Mouse (Mus musculus) lung, postnatal 0 days (tissue): Measurements from ENCODE around the gene Crtap. TPM values are rescaled to one million over a fixed set of nuclear protein-coding genes. Genes with fewer than 3 reads are reported as not detected.
A peak's percentile ranks its signal among the peaks of the same experiment; 100 is the strongest.
"Not testable (repeated sequence)": the region's sequence is repeated elsewhere in the genome, so short reads cannot be mapped to it uniquely, and the experiment has no call there.

ENCODE experiments used
- ATAC-seq: fragments of 200-750 bp; cut with Nextera tagmentation; 2 replicates; pipeline ENCODE4 v1.8.0; 2017; ENCODE audit warnings: moderate library complexity
- DNase-seq: peaks from one replicate; pipeline ENCODE4 v3.0.0-alpha.2; 2016; ENCODE audit warnings: low spot score
- H3K27ac ChIP-seq: fragments of 300-500 bp; sonication (generic); 2 replicates; pipeline ENCODE4 v1.5.1; 2014; ENCODE audit warnings: antibody characterized with exemption, mild to moderate bottlenecking, low read length, mixed read lengths
- H3K27me3 ChIP-seq: fragments of 300-500 bp; sonication (generic); replicated peaks from 2 replicates; pipeline ENCODE4 v1.6.1; 2014; ENCODE audit warnings: low read length, mixed read lengths; ENCODE audit not compliant: insufficient read depth
- H3K36me3 ChIP-seq: fragments of 300-500 bp; sonication (generic); 2 replicates; pipeline ENCODE4 v1.6.1; 2014; ENCODE audit warnings: low read length, mixed read lengths; ENCODE audit not compliant: insufficient read depth
- H3K4me1 ChIP-seq: fragments of 300-500 bp; sonication (generic); 2 replicates; pipeline ENCODE4 v1.6.1; 2014; ENCODE audit warnings: antibody characterized with exemption, low read depth, low read length, mixed read lengths; ENCODE audit not compliant: insufficient read depth
- H3K4me2 ChIP-seq: fragments of 300-500 bp; sonication (generic); replicated peaks from 2 replicates; pipeline ENCODE4 v1.6.1; 2014; ENCODE audit warnings: low read depth, mild to moderate bottlenecking, low read length, moderate library complexity, mixed read lengths
- H3K4me3 ChIP-seq: fragments of 300-500 bp; sonication (generic); 2 replicates; pipeline ENCODE4 v1.5.1; 2014; ENCODE audit warnings: low read depth, low read length
- H3K9ac ChIP-seq: fragments of 300-500 bp; sonication (generic); replicated peaks from 2 replicates; pipeline ENCODE4 v1.6.1; 2014; ENCODE audit warnings: low read depth, mild to moderate bottlenecking
- H3K9me3 ChIP-seq: fragments of 300-500 bp; sonication (generic); 2 replicates; pipeline ENCODE4 v1.6.1; 2016; ENCODE audit warnings: low read length, mixed read lengths
- CTCF ChIP-seq: IDR thresholded peaks from 2 replicates; pipeline ENCODE4 v1.5.1; 2016; ENCODE audit warnings: antibody characterized with exemption, mild to moderate bottlenecking
- EP300 ChIP-seq: IDR thresholded peaks from 2 replicates; pipeline ENCODE4 v1.6.1; 2016; ENCODE audit warnings: antibody characterized with exemption, mild to moderate bottlenecking, control low read depth
- WGBS: fragments of 180-500 bp; shearing (Covaris S2); extraction: QIAGEN DNeasy Blood & Tissue Kit; methylation state at CpG from one replicate; pipeline ENCODE4 v1.1.7; 2014; 5-methylcytosine and 5-hydroxymethylcytosine counted together
- polyA plus RNA-seq: library from polyadenylated mRNA; unstranded; fragments of >200 nt; fragmentation: Nextera tagmentation; extraction: Ambion mirVana; gene quantifications from 2 replicates; pipeline ENCODE4 v1.2.1, GENCODE M21; 2015

Gene Crtap
- polyA plus RNA-seq, 1 experiment from 2014 or later: 83.8 TPM

- not testable (repeated sequence) for ATAC-seq
Observed at GRCm38 (mm10) chr9:114369389-114369788, 21.1 kb downstream of the Crtap start.

GRCm38 (mm10) chr9:114368471-114368858 lies 22.0 kb downstream of the Crtap start:
- DNase-seq (no peak), ATAC-seq (peak; percentile 10; the same call in 1 of the 2 replicates)

More at GRCm38 (mm10) chr9:114369389-114369788, 21.1 kb downstream of the Crtap start:
- not testable (repeated sequence) for H3K27ac ChIP-seq, H3K36me3 ChIP-seq, H3K9me3 ChIP-seq, DNase-seq, H3K4me3 ChIP-seq, H3K9ac ChIP-seq, H3K27me3 ChIP-seq, H3K4me1 ChIP-seq, H3K4me2 ChIP-seq
- 56% methylated on average over 5 of the region's 5 CpGs for WGBS
- peak; percentile 45 for TF ChIP-seq CTCF

GRCm38 (mm10) chr9:114367783-114368470 lies 22.5 kb downstream of the Crtap start:
- Histone ChIP-seq H3K27me3 (no peaks in the 10 kb centered on the region), H3K4me2 (peak overlapping the region; percentile 84), H3K27ac (no peak overlapping the region), H3K9me3 (no peaks in the 10 kb centered on the region), H3K36me3 (no peaks in the 10 kb centered on the region), H3K4me1 (no peaks in the 10 kb centered on the region), H3K9ac (0 out of 2 replicates have a peak overlapping the region, but pooled peaks have one; percentile 8), H3K4me3 (peak overlapping the region; percentile 39)
- ATAC-seq (peak; percentile 91), DNase-seq (peak; percentile 83)
- no peak for TF ChIP-seq CTCF
- TF ChIP-seq EP300: no peak
- whole genome bisulfite sequencing: under 1% methylated on average over 48 of the region's 48 CpGs

More at GRCm38 (mm10) chr9:114368471-114368858, 22.0 kb downstream of the Crtap start:
- no peak for TF ChIP-seq CTCF
- no peak for TF ChIP-seq EP300
- Histone ChIP-seq H3K36me3 (no peaks in the 10 kb centered on the region), H3K4me2 (peak overlapping the region; percentile 84), H3K27ac (no peak overlapping the region), H3K9me3 (no peaks in the 10 kb centered on the region), H3K4me1 (no peaks in the 10 kb centered on the region), H3K4me3 (peak overlapping the region; percentile 39), H3K27me3 (no peaks in the 10 kb centered on the region), H3K9ac (no peak overlapping the region)
- 13% methylated on average over 12 of the region's 12 CpGs for WGBS

- not testable (repeated sequence) for H3K27ac ChIP-seq, H3K36me3 ChIP-seq, H3K4me2 ChIP-seq, H3K27me3 ChIP-seq, H3K4me1 ChIP-seq, H3K9ac ChIP-seq, H3K9me3 ChIP-seq, H3K4me3 ChIP-seq
- ATAC-seq: 0 out of 2 replicates have a peak, but pooled peaks have one; percentile 33
- 42% methylated on average over 9 of the region's 9 CpGs for WGBS
- peak; percentile 42 for DNase-seq
Observed at GRCm38 (mm10) chr9:114329855-114330254, 60.6 kb downstream of the Crtap start, which contains the start of gene Bcl2a1c. Gene Bcl2a1c, plus strand, starts transcription at chr9:114330135.

- not testable (repeated sequence) for H3K9ac ChIP-seq, H3K27ac ChIP-seq, H3K4me1 ChIP-seq, H3K27me3 ChIP-seq, H3K4me2 ChIP-seq, H3K36me3 ChIP-seq, H3K9me3 ChIP-seq, H3K4me3 ChIP-seq
- DNase-seq (peak; percentile 56), ATAC-seq (peak; percentile 75)
Observed at GRCm38 (mm10) chr9:114328332-114328731, 62.1 kb downstream of the Crtap start.

- Histone ChIP-seq H3K27me3 (no peaks in the 10 kb centered on the region), H3K4me3 (no peak overlapping the region), H3K9me3 (no peaks in the 10 kb centered on the region), H3K36me3 (no peaks in the 10 kb centered on the region), H3K9ac (no peak overlapping the region), H3K4me1 (no peaks in the 10 kb centered on the region), H3K4me2 (no peak overlapping the region), H3K27ac (no peak overlapping the region)
- WGBS: 64% methylated on average over 3 of the region's 3 CpGs
- TF ChIP-seq CTCF: no peak
- TF ChIP-seq EP300: no peak
- ATAC-seq (no peak), DNase-seq (no peak)
Observed at GRCm38 (mm10) chr9:114326011-114326748, 64.3 kb downstream of the Crtap start.

Other genes starting within 250 kb of the Crtap start
- gene Bcl2a1c, start 60.5 kb downstream of the Crtap start, polyA plus RNA-seq: 2.3 and 3.0 TPM in 2 replicates
- 23.3 and 23.4 TPM in 2 replicates for gene Glb1, start 10.4 kb upstream of the Crtap start, polyA plus RNA-seq
- gene Tmppe, start 10.4 kb upstream of the Crtap start, polyA plus RNA-seq: 5.5 TPM in 2 replicates
- gene Ccr4, start 114.2 kb upstream of the Crtap start, polyA plus RNA-seq: not detected in 2 replicates
- gene C130032M10Rik, start 125.0 kb upstream of the Crtap start, polyA plus RNA-seq: 0.33 TPM in 1 of 2 replicates, not detected in the other
- 0.30 and 0.32 TPM in 2 replicates for gene Trim71, start 173.7 kb upstream of the Crtap start, polyA plus RNA-seq
- 30.8 and 34.1 TPM in 2 replicates for gene Cnot10, start 249.5 kb upstream of the Crtap start, polyA plus RNA-seq